Mouse (Mus musculus): ENCODE data around the gene Col23a1. TPM values are rescaled to one million over a fixed set of nuclear protein-coding genes. Genes with fewer than 3 reads are reported as not detected.

Gene Col23a1
- polyA plus RNA-seq, 1 experiment from 2014 or later = 9.1 TPM

DNA sequence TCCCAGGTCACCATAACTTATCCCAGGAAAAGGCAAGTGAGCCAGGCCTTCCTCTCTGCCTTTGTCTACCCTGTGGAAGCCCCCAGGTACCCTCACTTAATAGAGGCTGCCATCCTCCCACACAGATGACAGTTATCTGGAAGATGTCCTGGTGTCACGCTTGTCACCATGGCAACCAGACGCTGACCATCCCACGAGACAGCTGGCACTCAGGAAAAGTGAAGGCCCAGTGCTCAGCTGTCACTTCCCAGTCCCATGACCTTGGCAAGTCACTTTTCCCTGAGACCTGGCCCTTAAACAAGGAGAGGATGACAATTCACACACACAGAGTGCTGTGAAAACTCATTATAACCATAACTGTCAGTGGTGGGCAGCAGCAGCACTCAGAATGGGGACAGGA lies 262.4 kb downstream of the Col23a1 start:
- WGBS = 48% methylated on average over 3 of the region's 3 CpGs
- no peak overlapping the region for H3K27ac ChIP-seq (replicated peaks)
- no peak overlapping the region for H3K4me3 ChIP-seq (replicated peaks)
- H3K36me3 ChIP-seq = no peaks in the 10 kb centered on the region
- ATAC-seq (ENCODE audit: low FRiP score) = no peak
- H3K4me1 ChIP-seq = peaks cover 7% of the 10 kb centered on the region
- no peak overlapping the region for H3K9ac ChIP-seq (replicated peaks)
- no peak overlapping the region for H3K4me2 ChIP-seq
- no peaks in the 10 kb centered on the region for H3K9me3 ChIP-seq (replicated peaks)
- no peaks in the 10 kb centered on the region for H3K27me3 ChIP-seq (replicated peaks)

DNA sequence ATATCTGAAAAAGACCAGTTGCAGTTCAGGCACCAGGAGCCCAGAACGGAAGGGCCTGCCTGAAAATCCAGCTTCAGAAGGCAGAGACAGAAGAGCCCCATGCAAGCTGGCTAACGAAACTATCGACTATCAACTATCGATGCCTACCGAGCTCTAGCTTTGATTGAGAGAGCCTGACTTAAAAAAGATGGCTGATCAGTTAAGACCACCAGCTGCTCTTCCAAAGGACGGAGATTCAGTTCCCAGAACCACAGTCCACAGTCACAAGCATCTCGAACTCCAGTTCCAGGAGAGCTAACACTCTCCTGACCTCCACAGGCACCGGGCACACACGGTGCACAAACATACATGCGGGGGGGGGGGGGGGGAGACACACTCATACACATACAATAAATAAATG lies 264.9 kb downstream of the Col23a1 start:
- no peak overlapping the region for H3K4me3 ChIP-seq (replicated peaks)
- 0 out of 2 replicates have a peak overlapping the region, but pooled peaks have one; percentile 17 for H3K4me2 ChIP-seq

DNA sequence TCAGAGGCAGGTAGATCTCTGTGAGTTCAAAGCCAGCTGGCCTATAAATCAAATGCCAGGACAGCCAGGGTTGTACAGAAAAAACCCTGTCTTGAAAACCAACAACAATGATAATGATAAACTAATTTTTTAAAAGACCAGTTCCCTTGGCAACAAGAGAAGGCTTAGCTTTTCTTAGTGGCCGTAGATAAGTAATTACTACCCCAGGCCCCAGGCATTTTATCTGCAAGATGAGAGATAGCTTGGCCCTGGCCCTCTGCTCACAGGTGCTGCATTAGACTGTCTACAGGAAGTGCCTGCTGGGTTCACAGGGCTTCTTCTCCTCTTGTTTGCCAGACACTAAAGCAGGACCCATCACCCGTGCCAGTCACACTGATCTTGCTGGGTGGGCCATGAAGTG lies 265.3 kb downstream of the Col23a1 start:
- Histone ChIP-seq H3K9me3 (replicated peaks) (no peaks in the 10 kb centered on the region), H3K4me1 (peaks cover 7% of the 10 kb centered on the region), H3K27me3 (replicated peaks) (no peaks in the 10 kb centered on the region), H3K27ac (replicated peaks) (no peak overlapping the region), H3K4me3 (replicated peaks) (no peak overlapping the region), H3K36me3 (no peaks in the 10 kb centered on the region), H3K9ac (replicated peaks) (no peak overlapping the region), H3K4me2 (0 out of 2 replicates have a peak overlapping the region, but pooled peaks have one; percentile 17)
- ATAC-seq (ENCODE audit: low FRiP score) = no peak
- WGBS = 46% methylated on average over 2 of the region's 2 CpGs

More for the DNA sequence above, 264.9 kb downstream of the Col23a1 start:
- no peaks in the 10 kb centered on the region for H3K9me3 ChIP-seq (replicated peaks)
- H3K9ac ChIP-seq (replicated peaks) = no peak overlapping the region
- no peaks in the 10 kb centered on the region for H3K36me3 ChIP-seq
- H3K4me1 ChIP-seq = peaks cover 7% of the 10 kb centered on the region
- no peak for ATAC-seq (ENCODE audit: low FRiP score)
- WGBS = 69% methylated on average over 10 of the region's 10 CpGs
- no peaks in the 10 kb centered on the region for H3K27me3 ChIP-seq (replicated peaks)
- H3K27ac ChIP-seq (replicated peaks) = no peak overlapping the region

DNA sequence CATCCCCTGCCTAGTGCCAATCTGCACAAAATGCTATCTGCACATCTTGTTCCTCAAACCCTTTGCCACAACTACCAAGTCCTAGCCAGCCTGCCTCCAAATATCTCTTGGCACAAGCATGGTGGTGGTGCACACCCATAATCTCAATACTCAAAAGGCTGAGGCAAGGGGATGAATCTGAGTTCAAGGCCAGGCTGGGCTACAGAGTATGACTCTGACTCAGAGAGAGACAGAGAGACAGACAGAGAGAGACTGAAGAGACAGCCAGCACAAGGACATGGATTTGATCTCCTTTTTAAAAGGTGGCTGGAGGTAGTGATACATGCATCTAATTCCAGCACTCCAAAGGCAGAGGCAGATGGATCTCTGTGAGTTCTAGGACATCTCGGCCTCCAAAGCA lies 273.6 kb downstream of the Col23a1 start:
- no peaks in the 10 kb centered on the region for H3K27me3 ChIP-seq (replicated peaks)
- H3K4me3 ChIP-seq (replicated peaks) = no peak overlapping the region
- ATAC-seq (ENCODE audit: low FRiP score) = no peak
- no peaks in the 10 kb centered on the region for H3K9me3 ChIP-seq (replicated peaks)
- no peak overlapping the region for H3K4me2 ChIP-seq
- no peak overlapping the region for H3K9ac ChIP-seq (replicated peaks)
- no peaks in the 10 kb centered on the region for H3K36me3 ChIP-seq
- 81% methylated on average over 1 of the region's 1 CpGs for WGBS
- H3K4me1 ChIP-seq = no peaks in the 10 kb centered on the region
- no peak overlapping the region for H3K27ac ChIP-seq (replicated peaks)

DNA sequence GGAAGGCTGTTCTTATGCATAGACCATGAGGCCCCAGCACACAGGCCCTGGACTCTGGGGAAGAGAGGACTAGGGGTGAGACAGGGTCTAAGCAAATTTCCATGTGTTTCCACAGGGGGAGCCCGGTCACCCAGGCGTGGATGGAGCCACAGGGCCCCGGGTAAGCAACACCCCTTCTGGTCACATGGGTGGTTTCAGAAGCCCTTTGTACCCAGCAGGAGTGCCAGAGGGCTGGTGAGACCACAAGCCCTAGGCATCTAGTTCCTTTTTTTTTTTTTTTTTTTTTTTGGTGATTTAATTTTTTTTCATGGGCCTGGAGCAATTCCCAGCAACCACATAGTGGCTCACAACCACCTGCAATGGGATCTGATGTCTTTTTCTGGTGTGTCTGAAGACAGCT lies 275.3 kb downstream of the Col23a1 start:
- H3K4me2 ChIP-seq = no peak overlapping the region
- no peaks in the 10 kb centered on the region for H3K36me3 ChIP-seq
- no peak for ATAC-seq (ENCODE audit: low FRiP score)
- no peaks in the 10 kb centered on the region for H3K4me1 ChIP-seq
- WGBS = 33% methylated on average over 3 of the region's 3 CpGs
- H3K4me3 ChIP-seq (replicated peaks) = no peak overlapping the region
- H3K9me3 ChIP-seq (replicated peaks) = no peaks in the 10 kb centered on the region
- no peaks in the 10 kb centered on the region for H3K27me3 ChIP-seq (replicated peaks)
- no peak overlapping the region for H3K27ac ChIP-seq (replicated peaks)
- no peak overlapping the region for H3K9ac ChIP-seq (replicated peaks)

DNA sequence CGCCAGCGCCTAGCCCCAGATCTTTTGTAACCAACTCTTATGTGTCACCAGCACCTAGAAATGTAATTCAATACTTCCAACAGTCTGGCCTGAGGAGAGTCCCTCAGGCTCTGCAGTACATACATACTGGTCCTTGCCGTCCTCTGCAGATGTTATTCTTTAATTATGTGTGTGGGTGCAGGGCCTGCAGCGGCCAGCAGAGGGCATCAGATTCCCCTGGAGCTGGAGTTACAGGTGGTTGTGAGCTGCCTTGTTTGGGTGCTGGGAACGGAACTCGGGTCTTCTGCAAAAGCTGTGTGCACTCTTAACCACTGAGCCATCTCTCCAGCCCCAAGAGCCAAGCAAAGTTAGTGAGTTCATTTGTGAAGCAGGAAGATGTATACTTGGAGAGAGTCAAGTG lies 276.2 kb downstream of the Col23a1 start:
- no peaks in the 10 kb centered on the region for H3K36me3 ChIP-seq
- no peak overlapping the region for H3K4me2 ChIP-seq
- H3K27ac ChIP-seq (replicated peaks) = no peak overlapping the region
- WGBS = 94% methylated on average over 6 of the region's 6 CpGs
- ATAC-seq (ENCODE audit: low FRiP score) = no peak
- no peaks in the 10 kb centered on the region for H3K4me1 ChIP-seq
- H3K27me3 ChIP-seq (replicated peaks) = no peaks in the 10 kb centered on the region
- H3K9me3 ChIP-seq (replicated peaks) = no peaks in the 10 kb centered on the region
- no peak overlapping the region for H3K9ac ChIP-seq (replicated peaks)
- H3K4me3 ChIP-seq (replicated peaks) = no peak overlapping the region

DNA sequence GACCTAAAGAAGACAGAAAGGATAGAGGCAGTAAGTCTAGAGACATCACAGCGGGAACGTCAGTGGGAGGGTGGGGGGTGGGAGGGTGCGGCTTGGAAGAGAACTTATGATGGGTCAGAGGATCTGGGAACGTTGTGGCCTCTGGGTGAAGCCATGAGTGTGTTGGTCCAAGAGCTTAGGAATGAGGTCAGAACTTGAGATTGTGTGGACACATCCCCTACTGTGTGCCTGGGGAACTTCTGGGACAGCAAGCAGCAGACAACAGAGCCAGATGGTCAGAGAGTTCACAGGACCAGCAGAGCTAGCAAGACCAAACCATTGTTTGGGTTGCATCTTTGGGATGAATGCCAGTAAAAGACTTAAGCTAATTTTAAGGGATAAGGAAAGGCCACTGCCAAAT lies 279.1 kb downstream of the Col23a1 start:
- no peaks in the 10 kb centered on the region for H3K9me3 ChIP-seq (replicated peaks)
- H3K4me2 ChIP-seq = no peak overlapping the region
- no peak overlapping the region for H3K9ac ChIP-seq (replicated peaks)
- ATAC-seq (ENCODE audit: low FRiP score) = no peak
- no peaks in the 10 kb centered on the region for H3K27me3 ChIP-seq (replicated peaks)
- H3K27ac ChIP-seq (replicated peaks) = no peak overlapping the region
- H3K36me3 ChIP-seq = no peaks in the 10 kb centered on the region
- H3K4me1 ChIP-seq = no peaks in the 10 kb centered on the region
- WGBS = 86% methylated on average over 4 of the region's 4 CpGs
- H3K4me3 ChIP-seq (replicated peaks) = no peak overlapping the region

DNA sequence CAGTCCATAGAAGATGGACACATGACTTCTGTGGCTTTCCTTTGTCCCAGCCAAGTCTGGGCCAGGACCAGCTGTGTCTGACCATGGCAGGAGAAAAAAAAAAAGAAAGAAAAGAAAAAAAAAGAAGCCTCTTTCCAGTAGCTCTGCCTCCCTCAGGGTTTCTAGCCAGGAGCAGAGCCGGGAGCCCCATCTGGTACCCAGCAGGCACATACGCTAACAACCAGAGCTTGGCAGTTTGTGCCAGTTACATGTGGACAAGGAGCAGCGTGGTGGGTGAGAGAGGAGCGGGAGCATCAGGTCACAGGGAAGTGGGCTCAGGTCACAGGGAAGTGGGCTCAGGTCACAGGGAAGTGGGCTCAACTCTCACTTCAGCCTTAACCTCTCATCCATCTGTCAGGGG lies 286.7 kb downstream of the Col23a1 start:
- Histone ChIP-seq H3K9me3 (replicated peaks) (no peaks in the 10 kb centered on the region), H3K4me2 (no peak overlapping the region), H3K4me3 (replicated peaks) (no peak overlapping the region), H3K36me3 (no peaks in the 10 kb centered on the region), H3K27me3 (replicated peaks) (no peaks in the 10 kb centered on the region), H3K4me1 (no peaks in the 10 kb centered on the region), H3K9ac (replicated peaks) (no peak overlapping the region), H3K27ac (replicated peaks) (no peak overlapping the region)
- ATAC-seq (ENCODE audit: low FRiP score) = no peak
- 57% methylated on average over 4 of the region's 4 CpGs for WGBS

DNA sequence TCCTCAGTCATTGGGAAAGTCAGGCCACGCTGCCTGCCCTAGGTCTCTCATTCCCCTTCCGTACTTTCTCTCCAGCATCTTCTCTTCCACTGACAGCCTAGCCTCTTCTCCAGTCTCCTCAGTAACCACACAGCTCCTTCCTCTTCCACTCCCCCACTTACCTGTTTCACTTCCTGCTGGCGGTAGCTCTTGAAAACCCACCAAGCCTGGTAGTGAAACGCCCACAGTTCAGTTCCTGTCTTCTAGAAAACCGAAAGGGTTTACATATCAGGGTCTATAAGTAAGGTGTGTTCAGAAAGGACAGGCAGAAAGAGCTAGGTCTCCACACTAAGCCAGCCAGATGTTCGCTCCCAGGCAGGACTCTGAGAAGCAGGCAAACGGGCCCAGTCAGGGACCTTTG lies 287.9 kb downstream of the Col23a1 start:
- ATAC-seq (ENCODE audit: low FRiP score) = no peak
- no peak overlapping the region for H3K4me2 ChIP-seq
- 88% methylated on average over 7 of the region's 7 CpGs for WGBS
- H3K9me3 ChIP-seq (replicated peaks) = no peaks in the 10 kb centered on the region
- H3K27me3 ChIP-seq (replicated peaks) = no peaks in the 10 kb centered on the region
- no peak overlapping the region for H3K4me3 ChIP-seq (replicated peaks)
- no peaks in the 10 kb centered on the region for H3K4me1 ChIP-seq
- no peaks in the 10 kb centered on the region for H3K36me3 ChIP-seq
- no peak overlapping the region for H3K9ac ChIP-seq (replicated peaks)
- no peak overlapping the region for H3K27ac ChIP-seq (replicated peaks)

DNA sequence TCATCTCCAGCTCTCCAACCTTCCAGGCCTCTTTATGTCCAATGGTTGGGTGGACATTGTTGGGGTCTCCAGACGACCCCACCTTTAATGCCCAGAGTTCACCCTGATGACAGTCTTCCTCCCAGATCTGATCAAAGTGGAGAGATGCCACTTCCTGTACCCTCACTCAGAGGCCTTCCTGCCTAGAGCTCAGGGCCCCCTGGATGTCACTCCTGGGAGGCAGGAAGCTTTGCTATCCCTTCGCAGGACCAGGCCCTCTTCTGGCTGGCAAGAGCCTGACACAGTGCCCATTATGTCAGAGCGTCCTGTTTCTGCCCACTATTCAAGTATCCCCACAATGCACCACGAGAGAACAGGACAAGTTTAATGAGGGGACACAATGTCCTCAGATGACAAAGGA lies 289.3 kb downstream of the Col23a1 start:
- Histone ChIP-seq H3K4me2 (no peak overlapping the region), H3K27ac (replicated peaks) (no peak overlapping the region), H3K27me3 (replicated peaks) (no peaks in the 10 kb centered on the region), H3K36me3 (no peaks in the 10 kb centered on the region), H3K4me1 (peaks cover 3% of the 10 kb centered on the region), H3K4me3 (replicated peaks) (no peak overlapping the region), H3K9ac (replicated peaks) (no peak overlapping the region), H3K9me3 (replicated peaks) (no peaks in the 10 kb centered on the region)
- no peak for ATAC-seq (ENCODE audit: low FRiP score)
- 69% methylated on average over 4 of the region's 4 CpGs for WGBS

DNA sequence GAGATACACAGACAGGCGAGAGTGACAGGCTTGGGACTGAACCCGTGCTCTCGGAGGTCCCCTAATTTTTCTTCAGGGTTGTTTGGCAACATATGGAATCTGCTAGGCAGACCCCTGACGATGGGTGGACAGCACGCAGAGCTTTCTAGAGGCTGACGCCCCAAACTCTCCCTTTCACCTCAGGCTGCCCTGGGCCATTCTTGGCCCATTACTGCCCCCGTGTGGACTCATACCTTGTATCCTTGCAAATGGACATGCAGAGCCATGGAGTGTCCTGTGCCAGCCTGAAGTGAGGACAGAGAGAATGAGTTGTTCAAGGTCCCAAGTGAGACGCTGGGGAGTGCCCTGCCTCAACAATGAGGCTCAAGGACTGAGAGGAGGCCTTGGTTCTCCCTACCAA lies 293.0 kb downstream of the Col23a1 start:
- H3K27me3 ChIP-seq (replicated peaks) = no peaks in the 10 kb centered on the region
- H3K4me1 ChIP-seq = peaks cover 20% of the 10 kb centered on the region
- WGBS = 25% methylated on average over 8 of the region's 8 CpGs
- no peak overlapping the region for H3K27ac ChIP-seq (replicated peaks)
- H3K9ac ChIP-seq (replicated peaks) = no peak overlapping the region
- H3K4me2 ChIP-seq = no peak overlapping the region
- no peak for ATAC-seq (ENCODE audit: low FRiP score)
- peaks cover 11% of the 10 kb centered on the region for H3K36me3 ChIP-seq
- H3K9me3 ChIP-seq (replicated peaks) = no peaks in the 10 kb centered on the region
- H3K4me3 ChIP-seq (replicated peaks) = no peak overlapping the region

DNA sequence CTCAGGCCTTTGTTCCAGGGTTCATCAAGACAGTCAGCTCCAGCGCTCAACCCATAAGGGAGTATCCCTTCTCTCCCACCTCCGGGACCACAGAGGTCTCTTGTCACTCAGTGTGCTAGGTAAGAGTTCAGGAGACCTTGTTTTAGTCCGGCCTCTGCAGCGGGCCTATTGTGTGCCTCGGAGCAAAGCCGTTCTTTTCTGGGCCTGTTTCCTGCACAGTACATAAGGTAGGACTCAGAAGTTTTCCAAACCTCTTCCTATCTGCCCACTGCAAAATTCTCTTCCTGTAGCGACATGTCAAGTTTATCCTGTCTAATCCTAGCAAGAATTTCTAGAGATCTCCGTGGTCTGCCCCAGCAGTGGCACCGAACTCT lies 294.3 kb downstream of the Col23a1 start:
- Histone ChIP-seq H3K4me3 (replicated peaks) (peak overlapping the region; percentile 60), H3K27ac (replicated peaks) (peak overlapping the region; percentile 88), H3K27me3 (replicated peaks) (no peaks in the 10 kb centered on the region), H3K4me1 (peaks cover 20% of the 10 kb centered on the region), H3K36me3 (peaks cover 24% of the 10 kb centered on the region), H3K9ac (replicated peaks) (peak overlapping the region; percentile 77), H3K9me3 (replicated peaks) (no peaks in the 10 kb centered on the region), H3K4me2 (peak overlapping the region; percentile 84)
- peak; percentile 43 for ATAC-seq (ENCODE audit: low FRiP score)
- WGBS = 14% methylated on average over 9 of the region's 9 CpGs
